Mouse (Mus musculus) cerebral cortex, adult 2 months (tissue): ENCODE measurements around the gene Olfr1395.

Experiments
- WGBS: fragments of 180-500 bp; shearing (Covaris S2); methylation state at CpG from one replicate; pipeline ENCODE4 v1.1.7; 2018; 5-methylcytosine and 5-hydroxymethylcytosine counted together

The Olfr1395 gene

GRCm38 (mm10) chr11:49170576-49170975 is 28.5 kb downstream of the Olfr1395 start:
- WGBS: 86% methylated on average over 4 of the region's 4 CpGs

GRCm38 (mm10) chr11:49175345-49175744 is 33.3 kb downstream of the Olfr1395 start:
- WGBS: 79% methylated on average over 8 of the region's 8 CpGs

- 79% methylated on average over 4 of the region's 4 CpGs for WGBS
These were observed 34.1 kb downstream of the Olfr1395 start for GRCm38 (mm10) chr11:49176047-49176779.

- 83% methylated on average over 1 of the region's 1 CpGs for WGBS
These were observed 41.1 kb downstream of the Olfr1395 start for GRCm38 (mm10) chr11:49183172-49183571.

- 79% methylated on average over 6 of the region's 6 CpGs for WGBS
These were observed 44.4 kb downstream of the Olfr1395 start for GRCm38 (mm10) chr11:49186452-49186851.

GRCm38 (mm10) chr11:49186955-49187488 is 44.9 kb downstream of the Olfr1395 start, which contains the start of gene Btnl9:
Gene Btnl9 (minus strand): TSS chr11:49187159.
- 71% methylated on average over 8 of the region's 8 CpGs for WGBS

GRCm38 (mm10) chr11:49187701-49188100 is 45.6 kb downstream of the Olfr1395 start:
- WGBS: 77% methylated on average over 10 of the region's 10 CpGs

- 4% methylated on average over 7 of the region's 7 CpGs for WGBS
These were observed 47.7 kb downstream of the Olfr1395 start for GRCm38 (mm10) chr11:49189737-49190136.

GRCm38 (mm10) chr11:49191083-49191482 is 49.0 kb downstream of the Olfr1395 start:
- 43% methylated on average over 2 of the region's 2 CpGs for WGBS

GRCm38 (mm10) chr11:49194771-49195170 is 52.7 kb downstream of the Olfr1395 start:
- 94% methylated on average over 9 of the region's 9 CpGs for WGBS

- WGBS: 75% methylated on average over 7 of the region's 7 CpGs
These were observed 53.8 kb downstream of the Olfr1395 start for GRCm38 (mm10) chr11:49195819-49196322.
